Mouse (Mus musculus): Measurements from ENCODE around the gene Egfl7.

DNA sequence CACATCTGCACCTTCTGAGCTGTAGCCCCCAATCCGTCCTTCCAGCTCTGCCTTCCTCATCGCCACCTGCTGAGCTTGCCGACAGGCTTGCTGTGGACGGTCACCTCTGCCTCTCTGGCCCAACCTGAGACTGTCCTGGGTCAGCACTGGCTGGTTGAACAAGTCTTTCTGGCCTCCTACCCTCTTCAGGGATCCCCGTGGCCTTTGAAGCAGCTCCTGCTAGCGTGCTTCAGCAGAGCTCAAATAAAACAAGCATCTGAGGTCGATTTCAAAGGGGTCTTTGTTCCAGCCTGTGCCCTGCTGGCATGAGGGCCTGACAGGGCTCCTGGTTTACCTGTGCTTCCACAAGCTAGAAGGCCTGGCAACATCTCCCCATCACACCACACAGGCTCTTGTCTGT lies 39.1 kb upstream of the Egfl7 start:
- no peak for TF ChIP-seq CTCF (IDR thresholded peaks at IDR 0.05; ENCODE audit: extremely low read depth, insufficient read length, insufficient replicate concordance, low read depth, low read length)
- no peak for TF ChIP-seq POLR2A (IDR thresholded peaks at IDR 0.05; ENCODE audit: low read depth, low read length)

All from small intestine, adult 2 months (tissue).